Mouse (Mus musculus) MEL (cell line): ENCODE measurements around the gene Apmap. TPM values are rescaled to one million over a fixed set of nuclear protein-coding genes. Genes with fewer than 3 reads are reported as not detected.

Source experiments
- DNase-seq: peaks from one replicate; pipeline ENCODE4 v3.0.0; 2011; ENCODE audit warnings: low read depth, low spot score
- H3K27ac ChIP-seq: 2 replicates; pipeline ENCODE4 v1.5.1; 2012; ENCODE audit warnings: low read depth, mild to moderate bottlenecking, control low read depth, low read length, moderate library complexity; ENCODE audit not compliant: control insufficient read depth
- H3K27me3 ChIP-seq, 2 experiments: fragments of 150-350 bp in 1 of 2; sonication (generic) in 1 of 2; 2 replicates each; pipeline ENCODE4 v1.6.1; 2012; ENCODE audit warnings: low read length in 2 of 2, mild to moderate bottlenecking in 2 of 2, improper control_type of control experiment in 1 of 2, moderate library complexity in 1 of 2; ENCODE audit not compliant: insufficient read depth in 2 of 2, control insufficient read depth in 1 of 2
- H3K36me3 ChIP-seq, 2 experiments: 2 replicates each; pipeline ENCODE4 v1.6.1; 2012 to 2014; ENCODE audit warnings: low read length in 2 of 2, improper control_type of control experiment in 1 of 2, inconsistent platforms in 1 of 2, mild to moderate bottlenecking in 1 of 2; ENCODE audit not compliant: insufficient read depth in 2 of 2, control insufficient read depth in 1 of 2
- H3K4me1 ChIP-seq, 2 experiments: fragments of 150-350 bp in 1 of 2; sonication (generic) in 1 of 2; 2 replicates each; pipeline ENCODE4 v1.6.1; 2012; ENCODE audit warnings: low read length in 2 of 2, improper control_type of control experiment in 1 of 2, mild to moderate bottlenecking in 1 of 2; ENCODE audit not compliant: insufficient read depth in 2 of 2, control insufficient read depth in 1 of 2
- H3K4me3 ChIP-seq, 2 experiments: fragments of 150-350 bp in 1 of 2; sonication (generic) in 1 of 2; 2 replicates each; pipeline ENCODE4 v1.5.1; 2012; ENCODE audit warnings: low read depth in 2 of 2, low read length in 2 of 2, mild to moderate bottlenecking in 2 of 2, moderate library complexity in 2 of 2, control low read depth in 1 of 2, improper control_type of control experiment in 1 of 2; ENCODE audit not compliant: control insufficient read depth in 1 of 2, insufficient read depth in 1 of 2
- H3K79me2 ChIP-seq: 2 replicates; pipeline ENCODE4 v1.6.1; 2012; ENCODE audit warnings: mild to moderate bottlenecking, low read length, moderate library complexity; ENCODE audit not compliant: control insufficient read depth, poor library complexity, insufficient read depth
- H3K9ac ChIP-seq: 2 replicates; pipeline ENCODE4 v1.6.1; 2012; ENCODE audit warnings: low read depth, mild to moderate bottlenecking, control low read depth, low read length, moderate library complexity; ENCODE audit not compliant: control insufficient read depth, poor library complexity, severe bottlenecking
- H3K9me3 ChIP-seq: fragments of 150-350 bp; sonication (generic); replicated peaks from 2 replicates; pipeline ENCODE4 v1.6.1; 2012; ENCODE audit warnings: mild to moderate bottlenecking, low read length, improper control_type of control experiment, moderate library complexity; ENCODE audit not compliant: insufficient read depth
- CHD2 ChIP-seq: IDR thresholded peaks from 2 replicates; pipeline ENCODE4 v1.6.1; 2011; ENCODE audit warnings: low read length, improper control_type of control experiment
- E2F4 ChIP-seq: IDR thresholded peaks from 2 replicates; pipeline ENCODE4 v1.6.1; 2011; ENCODE audit warnings: low read depth, low read length, improper control_type of control experiment, borderline replicate concordance
- ELF1 ChIP-seq: IDR thresholded peaks from 2 replicates; pipeline ENCODE4 v1.6.1; 2014; ENCODE audit warnings: low read depth, mild to moderate bottlenecking, inconsistent platforms, low read length, improper control_type of control experiment, moderate library complexity
- EP300 ChIP-seq, 2 experiments: IDR thresholded peaks; 2 replicates each; pipeline ENCODE4 v1.6.1; 2011; ENCODE audit warnings: improper control_type of control experiment in 2 of 2, low read length in 2 of 2, low read depth in 1 of 2, mild to moderate bottlenecking in 1 of 2
- ETS1 ChIP-seq: IDR thresholded peaks from 2 replicates; pipeline ENCODE4 v1.6.1; 2012; ENCODE audit warnings: low read depth, mild to moderate bottlenecking, inconsistent platforms, low read length, improper control_type of control experiment, moderate library complexity
- GABPA ChIP-seq: IDR thresholded peaks from 2 replicates; pipeline ENCODE4 v1.6.1; 2012; ENCODE audit warnings: low read depth, mild to moderate bottlenecking, inconsistent platforms, low read length, improper control_type of control experiment, moderate library complexity
- GATA1 ChIP-seq: IDR thresholded peaks from 2 replicates; pipeline ENCODE4 v1.6.1; 2011; ENCODE audit warnings: low read depth, low read length, improper control_type of control experiment
- JUND ChIP-seq: IDR thresholded peaks from 2 replicates; pipeline ENCODE4 v1.6.1; 2011; ENCODE audit warnings: low read depth, mild to moderate bottlenecking, improper control_type of control experiment, low read length
- MAFK ChIP-seq: IDR thresholded peaks from 2 replicates; pipeline ENCODE4 v1.6.1; 2011; ENCODE audit warnings: low read depth, mild to moderate bottlenecking, low read length, improper control_type of control experiment, borderline replicate concordance
- MAX ChIP-seq: IDR thresholded peaks from 2 replicates; pipeline ENCODE4 v1.6.1; 2011; ENCODE audit warnings: low read length, improper control_type of control experiment
- MAZ ChIP-seq: IDR thresholded peaks from 2 replicates; pipeline ENCODE4 v1.6.1; 2012; ENCODE audit warnings: low read depth, mild to moderate bottlenecking, inconsistent platforms, low read length, improper control_type of control experiment
- MXI1 ChIP-seq: IDR thresholded peaks from 2 replicates; pipeline ENCODE4 v1.6.1; 2011; ENCODE audit warnings: mild to moderate bottlenecking, low read depth, low read length, improper control_type of control experiment
- MYB ChIP-seq: IDR thresholded peaks from 2 replicates; pipeline ENCODE4 v1.6.1; 2011; ENCODE audit warnings: mild to moderate bottlenecking, low read depth, low read length, improper control_type of control experiment
- MYC ChIP-seq: IDR thresholded peaks from 2 replicates; pipeline ENCODE4 v1.6.1; 2011; ENCODE audit warnings: low read depth, mild to moderate bottlenecking, low read length, improper control_type of control experiment, moderate library complexity
- NELFE ChIP-seq: IDR thresholded peaks from 2 replicates; pipeline ENCODE4 v1.6.1; 2011; ENCODE audit warnings: low read depth, low read length, improper control_type of control experiment
- NRF1 ChIP-seq: IDR thresholded peaks from 2 replicates; pipeline ENCODE4 v1.6.1; 2014; ENCODE audit warnings: low read depth, mild to moderate bottlenecking, inconsistent platforms, low read length, improper control_type of control experiment, moderate library complexity; ENCODE audit not compliant: poor library complexity, insufficient read depth, severe bottlenecking
- POLR2AphosphoS2 ChIP-seq: IDR thresholded peaks from 2 replicates; pipeline ENCODE4 v1.6.1; 2011; ENCODE audit warnings: low read length, improper control_type of control experiment
- POLR2AphosphoS5 ChIP-seq: IDR thresholded peaks from 2 replicates; pipeline ENCODE4 v1.6.1; 2012; ENCODE audit warnings: low read depth, borderline replicate concordance, mild to moderate bottlenecking, inconsistent platforms, low read length, moderate library complexity, mixed read lengths
- SIN3A ChIP-seq: IDR thresholded peaks from 2 replicates; pipeline ENCODE4 v1.6.1; 2012; ENCODE audit warnings: low read length, improper control_type of control experiment, inconsistent platforms
- SMC3 ChIP-seq: IDR thresholded peaks from 2 replicates; pipeline ENCODE4 v1.6.1; 2011; ENCODE audit warnings: low read depth, low read length, improper control_type of control experiment
- TBP ChIP-seq: IDR thresholded peaks from 2 replicates; pipeline ENCODE4 v1.8.0; 2011; ENCODE audit warnings: low read depth, low read length, improper control_type of control experiment
- UBTF ChIP-seq: IDR thresholded peaks from 2 replicates; pipeline ENCODE4 v1.6.1; 2012; ENCODE audit warnings: low read depth, mild to moderate bottlenecking, inconsistent platforms, low read length, improper control_type of control experiment, moderate library complexity, borderline replicate concordance; ENCODE audit not compliant: insufficient read depth
- USF2 ChIP-seq, 2 experiments: IDR thresholded peaks; 2 replicates each; pipeline ENCODE4 v1.6.1; 2011 to 2012; ENCODE audit warnings: improper control_type of control experiment in 2 of 2, low read length in 2 of 2, borderline replicate concordance in 1 of 2, inconsistent platforms in 1 of 2, low read depth in 1 of 2, mild to moderate bottlenecking in 1 of 2; ENCODE audit not compliant: insufficient read depth in 1 of 2
- ZC3H11A ChIP-seq: IDR thresholded peaks from 2 replicates; pipeline ENCODE4 v1.6.1; 2012; ENCODE audit warnings: low read depth, mild to moderate bottlenecking, inconsistent platforms, low read length, improper control_type of control experiment
- ZKSCAN1 ChIP-seq: IDR thresholded peaks from 2 replicates; pipeline ENCODE4 v1.6.1; 2012; ENCODE audit warnings: low read depth, mild to moderate bottlenecking, inconsistent platforms, low read length, improper control_type of control experiment, moderate library complexity
- ZMIZ1 ChIP-seq: IDR thresholded peaks from 2 replicates; pipeline ENCODE4 v1.6.1; 2012; ENCODE audit warnings: low read depth, mild to moderate bottlenecking, inconsistent platforms, low read length, improper control_type of control experiment, moderate library complexity
- ZNF384 ChIP-seq: IDR thresholded peaks from 2 replicates; pipeline ENCODE4 v1.6.1; 2012; ENCODE audit warnings: low read depth, mild to moderate bottlenecking, inconsistent platforms, low read length, improper control_type of control experiment
- polyA plus RNA-seq, 2 experiments: library from polyadenylated mRNA; stranded (reverse) in 1 of 2; unstranded in 1 of 2; fragments of >175 nt in 1 of 2; fragments of >200 nt in 1 of 2; gene quantifications; 2 replicates each; pipeline versions ENCODE4 v1.2.1 to v1.2.4; 2012; ENCODE audit warnings: low replicate concordance in 2 of 2, low read depth in 1 of 2; ENCODE audit not compliant: insufficient read length in 2 of 2, insufficient read depth in 1 of 2, missing spikeins in 1 of 2
- total RNA-seq: library from RNA; depleted of rRNA; stranded (reverse); fragments of 300-350 nt; gene quantifications from 2 replicates; pipeline ENCODE4 v1.2.3, GENCODE M21; 2012

Gene Apmap
- total and polyA plus RNA-seq, 3 experiments: 26.4 to 29.4 TPM; not detected in 1

DNA sequence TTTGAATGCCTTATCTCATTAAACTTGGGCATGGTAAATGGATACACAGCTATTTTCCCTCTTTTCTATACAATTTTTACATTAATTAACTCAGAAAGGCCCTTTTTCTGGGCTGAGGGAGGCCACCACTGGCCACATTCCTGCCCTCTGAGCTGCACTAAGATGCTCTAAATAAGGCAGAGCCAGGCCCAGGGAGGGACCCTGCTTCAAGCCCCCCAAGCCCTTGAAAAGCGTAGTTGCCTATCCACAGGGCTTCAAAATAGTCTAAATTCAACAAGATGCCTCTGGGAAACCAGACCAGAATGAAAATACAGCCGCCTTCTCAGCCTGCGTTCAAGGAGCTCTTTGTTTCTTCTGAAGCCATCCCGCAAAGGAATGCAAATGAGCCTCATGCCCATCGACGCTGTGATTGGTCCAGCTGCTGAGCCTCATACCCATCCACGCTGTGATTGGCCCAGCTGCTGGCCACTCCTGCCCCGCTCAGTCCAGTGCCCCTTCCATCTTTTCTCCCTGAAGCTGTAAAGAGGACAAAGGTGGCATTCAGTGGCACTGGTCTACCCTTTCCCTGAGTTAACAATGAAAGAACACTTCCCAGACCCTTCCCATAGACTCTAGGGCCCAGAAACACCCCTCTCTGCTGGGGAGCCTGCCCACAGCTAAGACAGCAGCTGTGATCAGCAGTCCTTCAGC, 35.5 kb upstream of the Apmap start:
- no peak for DNase-seq

DNA sequence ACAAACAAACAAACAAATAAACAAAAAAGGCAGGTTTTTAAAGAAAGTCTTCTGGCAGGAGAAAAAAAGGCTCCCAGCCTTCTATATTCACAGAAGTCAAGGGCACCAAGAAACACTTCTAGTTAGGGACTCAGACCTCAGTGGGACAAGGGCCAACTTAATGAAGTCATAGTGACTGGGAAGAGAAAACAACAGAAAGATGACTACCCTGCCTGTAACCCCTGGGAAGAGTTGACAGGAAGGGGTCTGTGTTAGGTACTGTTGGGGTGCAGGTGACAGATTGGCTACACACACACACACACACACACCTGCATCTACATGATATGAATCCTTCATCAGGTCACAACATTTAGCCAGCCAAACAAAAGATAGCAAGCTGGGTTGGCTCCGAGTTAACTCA, 34.8 kb upstream of the Apmap start:
- Histone ChIP-seq H3K4me3 (no peak overlapping the region), H3K36me3 (no peaks in the 10 kb centered on the region), H3K27me3 (no peaks in the 10 kb centered on the region), H3K9ac (no peak overlapping the region), H3K4me1 (no peaks in the 10 kb centered on the region), H3K9me3 (no peaks in the 10 kb centered on the region), H3K79me2 (no peaks in the 10 kb centered on the region), H3K27ac (no peak overlapping the region)
- no peak for TF ChIP-seq MYB
- TF ChIP-seq POLR2AphosphoS2: no peak
- no peak for TF ChIP-seq ZNF384
- TF ChIP-seq GATA1: no peak
- TF ChIP-seq GABPA: no peak
- TF ChIP-seq MXI1: no peak
- no peak for TF ChIP-seq MYC
- TF ChIP-seq MAZ: no peak
- TF ChIP-seq USF2 (IDR thresholded peaks at IDR 0.05; ENCODE audit: borderline replicate concordance in 1 of 2, insufficient read depth in 1 of 2, low read depth in 1 of 2, low read length in 2 of 2): no peak
- TF ChIP-seq ZKSCAN1: no peak
- no peak for TF ChIP-seq MAX
- TF ChIP-seq CHD2: no peak
- TF ChIP-seq ETS1: no peak
- no peak for TF ChIP-seq MAFK
- TF ChIP-seq NELFE: no peak
- TF ChIP-seq POLR2AphosphoS5: no peak
- no peak for TF ChIP-seq E2F4
- DNase-seq: no peak

More for the DNA sequence above, 35.5 kb upstream of the Apmap start:
- H3K79me2 ChIP-seq: no peaks in the 10 kb centered on the region
- no peak overlapping the region for H3K27ac ChIP-seq
- no peak for TF ChIP-seq ETS1
- TF ChIP-seq ZKSCAN1: no peak
- TF ChIP-seq SMC3: no peak
- TF ChIP-seq ELF1: no peak
- no peak for TF ChIP-seq NRF1
- no peak for TF ChIP-seq GATA1
- no peak for TF ChIP-seq JUND
- TF ChIP-seq ZMIZ1: no peak
- TF ChIP-seq MYC: no peak
- TF ChIP-seq SIN3A: no peak
- no peak for TF ChIP-seq EP300 (IDR thresholded peaks at IDR 0.05; ENCODE audit: low read depth in 1 of 2, low read length in 2 of 2)
- TF ChIP-seq ZC3H11A: no peak
- TF ChIP-seq UBTF: no peak
- no peak for TF ChIP-seq TBP
- no peak for TF ChIP-seq POLR2AphosphoS2
- TF ChIP-seq MYB: no peak
- no peak for TF ChIP-seq USF2 (IDR thresholded peaks at IDR 0.05; ENCODE audit: borderline replicate concordance in 1 of 2, insufficient read depth in 1 of 2, low read depth in 1 of 2, low read length in 2 of 2)
- TF ChIP-seq, all 39 proteins: peak for 0
- Histone ChIP-seq H3K36me3 (no peaks in the 10 kb centered on the region), H3K27me3 (no peaks in the 10 kb centered on the region), H3K4me1 (no peaks in the 10 kb centered on the region), H3K9me3 (no peaks in the 10 kb centered on the region), H3K9ac (no peak overlapping the region), H3K4me3 (no peak overlapping the region)
